Mouse (Mus musculus) limb, embryonic 14.5 days (tissue): ENCODE data around the gene Cep295nl. TPM values are rescaled to one million over a fixed set of nuclear protein-coding genes. Genes with fewer than 3 reads are reported as not detected.

Source experiments
- ATAC-seq: fragments of 200-750 bp; cut with Nextera tagmentation; 2 replicates; pipeline ENCODE4 v1.8.0; 2017; ENCODE audit warnings: low read depth, moderate number of reproducible peaks, moderate TSS enrichment; ENCODE audit not compliant: low FRiP score
- DNase-seq: peaks from one replicate; pipeline ENCODE4 v3.0.0-alpha.2; 2015; ENCODE audit warnings: low spot score
- H3K27ac ChIP-seq: fragments of 300-500 bp; sonication (generic); replicated peaks from 2 replicates; pipeline ENCODE4 v1.5.1; 2014; ENCODE audit warnings: low read depth, mild to moderate bottlenecking, low read length, moderate library complexity, mixed read lengths
- H3K27me3 ChIP-seq: fragments of 300-500 bp; sonication (generic); 2 replicates; pipeline ENCODE4 v1.6.1; 2014; ENCODE audit warnings: low read length, mixed read lengths; ENCODE audit not compliant: control insufficient read depth, insufficient read depth
- H3K36me3 ChIP-seq: fragments of 300-500 bp; sonication (generic); 2 replicates; pipeline ENCODE4 v1.6.1; 2014; ENCODE audit warnings: mild to moderate bottlenecking, low read length, moderate library complexity, mixed read lengths; ENCODE audit not compliant: control insufficient read depth, insufficient read depth
- H3K4me1 ChIP-seq: fragments of 300-500 bp; sonication (generic); 2 replicates; pipeline ENCODE4 v1.6.1; 2014; ENCODE audit warnings: antibody characterized with exemption, low read length, mixed read lengths; ENCODE audit not compliant: control insufficient read depth, insufficient read depth
- H3K4me2 ChIP-seq: fragments of 300-500 bp; sonication (generic); replicated peaks from 2 replicates; pipeline ENCODE4 v1.6.1; 2014; ENCODE audit warnings: low read depth, mild to moderate bottlenecking, low read length, moderate library complexity; ENCODE audit not compliant: severe bottlenecking
- H3K4me3 ChIP-seq: fragments of 300-500 bp; sonication (generic); replicated peaks from 2 replicates; pipeline ENCODE4 v1.5.1; 2014; ENCODE audit warnings: low read length
- H3K9ac ChIP-seq: fragments of 300-500 bp; sonication (generic); 2 replicates; pipeline ENCODE4 v1.6.1; 2014; ENCODE audit warnings: mild to moderate bottlenecking, low read depth, low read length, moderate library complexity; ENCODE audit not compliant: severe bottlenecking
- H3K9me3 ChIP-seq: fragments of 300-500 bp; sonication (generic); 2 replicates; pipeline ENCODE4 v1.6.1; 2016; ENCODE audit warnings: low read length; ENCODE audit not compliant: control insufficient read depth
- POLR2A ChIP-seq: fragments of 200-500 bp; IDR thresholded peaks from 2 replicates; pipeline ENCODE4 v1.8.0; 2012; ENCODE audit warnings: inconsistent platforms, mild to moderate bottlenecking, moderate library complexity, borderline replicate concordance; ENCODE audit not compliant: insufficient read depth, insufficient read length; ENCODE audit errors: extremely low read depth
- WGBS: fragments of 180-500 bp; shearing (Covaris S2); extraction: QIAGEN DNeasy Blood & Tissue Kit; methylation state at CpG from one replicate; pipeline ENCODE4 v1.1.7; 2014; 5-methylcytosine and 5-hydroxymethylcytosine counted together
- polyA plus RNA-seq, 2 experiments: library from polyadenylated mRNA; depleted of rRNA in 1 of 2; stranded (reverse) in 1 of 2; unstranded in 1 of 2; fragments of >200 nt; fragmentation: Nextera tagmentation in 1 of 2; extraction: Ambion mirVana in 1 of 2; gene quantifications; 2 replicates each; pipeline versions ENCODE4 v1.2.1 to v1.2.3; 2012 to 2014

Gene Cep295nl
- polyA plus RNA-seq, 2 experiments, result 0.85 to 1.3 TPM

GRCm38 (mm10) chr11:118369657-118370056, 27.4 kb upstream of the Cep295nl start:
- no peak for DNase-seq
- 75% methylated on average over 8 of the region's 8 CpGs for WGBS
- no peak for ATAC-seq

GRCm38 (mm10) chr11:118369251-118369650, 27.0 kb upstream of the Cep295nl start:
- Histone ChIP-seq H3K4me1 (peaks cover 38% of the 10 kb centered on the region), H3K4me3 (no peak overlapping the region), H3K9ac (no peak overlapping the region), H3K27me3 (no peaks in the 10 kb centered on the region), H3K36me3 (no peaks in the 10 kb centered on the region), H3K27ac (no peak overlapping the region), H3K9me3 (no peaks in the 10 kb centered on the region), H3K4me2 (no peak overlapping the region)
- TF ChIP-seq POLR2A, result no peak
- 78% methylated on average over 5 of the region's 5 CpGs for WGBS
- DNase-seq (no peak), ATAC-seq (no peak)

More at GRCm38 (mm10) chr11:118369657-118370056, 27.4 kb upstream of the Cep295nl start:
- TF ChIP-seq POLR2A, result no peak
- Histone ChIP-seq H3K36me3 (no peaks in the 10 kb centered on the region), H3K9me3 (no peaks in the 10 kb centered on the region), H3K4me3 (no peak overlapping the region), H3K9ac (no peak overlapping the region), H3K4me1 (peaks cover 35% of the 10 kb centered on the region), H3K4me2 (no peak overlapping the region), H3K27me3 (no peaks in the 10 kb centered on the region), H3K27ac (no peak overlapping the region)

- H3K9ac ChIP-seq, result no peak overlapping the region
- no peak for TF ChIP-seq POLR2A
- H3K27ac ChIP-seq, result no peak overlapping the region
- H3K4me2 ChIP-seq, result no peak overlapping the region
- ATAC-seq (no peak), DNase-seq (no peak)
- peaks cover 45% of the 10 kb centered on the region for H3K4me1 ChIP-seq
- H3K4me3 ChIP-seq, result no peak overlapping the region
- 58% methylated on average over 3 of the region's 3 CpGs for WGBS
- H3K36me3 ChIP-seq, result no peaks in the 10 kb centered on the region
- no peaks in the 10 kb centered on the region for H3K27me3 ChIP-seq
- H3K9me3 ChIP-seq, result no peaks in the 10 kb centered on the region
These were observed 26.0 kb upstream of the Cep295nl start for GRCm38 (mm10) chr11:118368330-118368729.

GRCm38 (mm10) chr11:118366559-118366958, 24.3 kb upstream of the Cep295nl start:
- WGBS, result 62% methylated on average over 8 of the region's 8 CpGs
- no peaks in the 10 kb centered on the region for H3K27me3 ChIP-seq
- no peak overlapping the region for H3K4me2 ChIP-seq
- H3K27ac ChIP-seq, result no peak overlapping the region
- H3K36me3 ChIP-seq, result no peaks in the 10 kb centered on the region
- DNase-seq (no peak), ATAC-seq (no peak)
- H3K9me3 ChIP-seq, result no peaks in the 10 kb centered on the region
- no peak overlapping the region for H3K4me3 ChIP-seq
- peaks cover 46% of the 10 kb centered on the region for H3K4me1 ChIP-seq
- H3K9ac ChIP-seq, result no peak overlapping the region
- TF ChIP-seq POLR2A, result no peak

GRCm38 (mm10) chr11:118366108-118366507, 23.8 kb upstream of the Cep295nl start:
- ATAC-seq (no peak), DNase-seq (no peak)
- no peak overlapping the region for H3K9ac ChIP-seq
- no peak overlapping the region for H3K4me3 ChIP-seq
- H3K36me3 ChIP-seq, result no peaks in the 10 kb centered on the region
- no peaks in the 10 kb centered on the region for H3K9me3 ChIP-seq
- peak overlapping the region; percentile 85; the same call in 1 of the 2 replicates for H3K27ac ChIP-seq
- no peak for TF ChIP-seq POLR2A
- no peak overlapping the region for H3K4me2 ChIP-seq
- H3K4me1 ChIP-seq, result peaks cover 44% of the 10 kb centered on the region
- WGBS, result 39% methylated on average over 3 of the region's 3 CpGs
- no peaks in the 10 kb centered on the region for H3K27me3 ChIP-seq

- WGBS, result 29% methylated on average over 7 of the region's 7 CpGs
- peak; percentile 83 for ATAC-seq
- peak; percentile 86 for DNase-seq
- Histone ChIP-seq H3K27ac (peak overlapping the region; percentile 85), H3K9me3 (no peaks in the 10 kb centered on the region), H3K4me2 (0 out of 2 replicates have a peak overlapping the region, but pooled peaks have one; percentile 1), H3K27me3 (no peaks in the 10 kb centered on the region), H3K4me1 (peaks cover 52% of the 10 kb centered on the region), H3K36me3 (no peaks in the 10 kb centered on the region), H3K9ac (no peak overlapping the region), H3K4me3 (no peak overlapping the region)
- TF ChIP-seq POLR2A, result no peak
These were observed 22.9 kb upstream of the Cep295nl start for GRCm38 (mm10) chr11:118365171-118365570.
